Mouse (Mus musculus) embryonic facial prominence, embryonic 14.5 days (tissue): ENCODE data around the gene Il2rg. TPM values are rescaled to one million over a fixed set of nuclear protein-coding genes. Genes with fewer than 3 reads are reported as not detected.

ENCODE experiments used
- ATAC-seq: fragments of 200-750 bp; cut with Nextera tagmentation; 2 replicates; pipeline ENCODE4 v1.8.0; 2017; ENCODE audit warnings: low read depth, moderate number of reproducible peaks, moderate TSS enrichment
- DNase-seq: peaks from one replicate; pipeline ENCODE4 v3.0.0-alpha.2; 2015; ENCODE audit warnings: low spot score
- H3K27ac ChIP-seq: fragments of 300-500 bp; sonication (generic); replicated peaks from 2 replicates; pipeline ENCODE4 v1.5.1; 2014; ENCODE audit warnings: low read depth, mild to moderate bottlenecking, low read length, moderate library complexity
- H3K27me3 ChIP-seq: fragments of 300-500 bp; sonication (generic); replicated peaks from 2 replicates; pipeline ENCODE4 v1.6.1; 2014; ENCODE audit warnings: low read length; ENCODE audit not compliant: control insufficient read depth, insufficient read depth
- H3K36me3 ChIP-seq: fragments of 300-500 bp; sonication (generic); 2 replicates; pipeline ENCODE4 v1.6.1; 2014; ENCODE audit warnings: low read length, mixed read lengths; ENCODE audit not compliant: control insufficient read depth, insufficient read depth
- H3K4me1 ChIP-seq: fragments of 300-500 bp; sonication (generic); 2 replicates; pipeline ENCODE4 v1.6.1; 2014; ENCODE audit warnings: antibody characterized with exemption, low read length; ENCODE audit not compliant: control insufficient read depth, insufficient read depth
- H3K4me2 ChIP-seq: fragments of 300-500 bp; sonication (generic); 2 replicates; pipeline ENCODE4 v1.6.1; 2014; ENCODE audit warnings: low read depth, mild to moderate bottlenecking, low read length, moderate library complexity, mixed read lengths
- H3K4me3 ChIP-seq: fragments of 300-500 bp; sonication (generic); 2 replicates; pipeline ENCODE4 v1.5.1; 2014; ENCODE audit warnings: low read depth, mild to moderate bottlenecking, low read length
- H3K9ac ChIP-seq: fragments of 300-500 bp; sonication (generic); 2 replicates; pipeline ENCODE4 v1.6.1; 2014; ENCODE audit warnings: low read depth, mild to moderate bottlenecking, low read length, moderate library complexity, mixed read lengths
- H3K9me3 ChIP-seq: fragments of 300-500 bp; sonication (generic); 2 replicates; pipeline ENCODE4 v1.6.1; 2016; ENCODE audit warnings: low read length; ENCODE audit not compliant: control insufficient read depth
- WGBS: fragments of 180-500 bp; shearing (Covaris S2); extraction: QIAGEN DNeasy Blood & Tissue Kit; methylation state at CpG from one replicate; pipeline ENCODE4 v1.1.7; 2014; 5-methylcytosine and 5-hydroxymethylcytosine counted together
- polyA plus RNA-seq: library from polyadenylated mRNA; unstranded; fragments of >200 nt; fragmentation: Nextera tagmentation; extraction: Ambion mirVana; gene quantifications from 2 replicates; pipeline ENCODE4 v1.2.1, GENCODE M21; 2014

Gene Il2rg
- polyA plus RNA-seq, 1 experiment from 2014 or later = 12.6 TPM

DNA sequence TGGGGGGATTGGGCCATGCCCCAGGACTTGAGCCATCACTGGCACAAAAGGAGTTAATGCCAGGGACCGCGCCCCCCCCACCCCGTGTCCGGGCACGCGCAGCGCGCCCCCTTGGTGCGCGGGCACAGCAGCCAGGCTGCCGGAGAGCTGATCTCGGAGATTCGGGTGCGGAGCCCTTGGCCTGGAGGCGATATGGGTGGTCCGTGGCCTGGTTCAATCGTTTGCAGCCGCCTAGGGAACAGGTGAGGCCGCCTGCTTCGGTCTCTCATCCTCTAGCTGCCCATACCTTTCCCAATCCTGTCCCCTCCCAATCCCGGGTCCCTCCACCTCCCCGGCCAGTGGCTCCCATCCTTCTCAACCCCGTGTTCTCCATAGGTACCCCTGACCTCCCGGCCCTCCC is 31.0 kb upstream of the Il2rg start, which contains the start of gene Nlgn3:
Gene Nlgn3, plus strand, starts transcription at position 114 of the 400 bp plus-strand sequence.
- DNase-seq (peak; percentile 26), ATAC-seq (peak; percentile 7; the same call in 1 of the 2 replicates)
- H3K27me3 ChIP-seq = no peaks in the 10 kb centered on the region
- H3K27ac ChIP-seq = peak within 1 kb of the TSS; percentile 55; the same call in 1 of the 2 replicates
- H3K9ac ChIP-seq = peak within 1 kb of the TSS; percentile 53
- H3K9me3 ChIP-seq = no peaks in the 10 kb centered on the region
- peaks cover 23% of the 10 kb centered on the region; the same call in 1 of the 2 replicates for H3K36me3 ChIP-seq
- 0 out of 2 replicates have a peak, but pooled peaks cover 5% of the 10 kb centered on the region for H3K4me1 ChIP-seq
- WGBS = 34% methylated on average over 11 of the region's 24 CpGs
- H3K4me3 ChIP-seq = peak within 1 kb of the TSS; percentile 47
- peak within 1 kb of the TSS; percentile 56 for H3K4me2 ChIP-seq

- Histone ChIP-seq H3K27ac (no peak overlapping the region), H3K4me2 (no peak overlapping the region), H3K36me3 (peaks cover 76% of the 10 kb centered on the region), H3K4me1 (no peaks in the 10 kb centered on the region), H3K9ac (no peak overlapping the region), H3K9me3 (no peaks in the 10 kb centered on the region), H3K27me3 (peaks cover 2% of the 10 kb centered on the region; the same call in 1 of the 2 replicates), H3K4me3 (no peak overlapping the region)
- DNase-seq (no peak), ATAC-seq (no peak)
- WGBS = 90% methylated on average over 10 of the region's 10 CpGs
Observed at GRCm38 (mm10) chrX:101290111-101290510, 22.1 kb upstream of the Il2rg start.

GRCm38 (mm10) chrX:101289037-101289436 is 21.0 kb upstream of the Il2rg start:
- Histone ChIP-seq H3K27me3 (peaks cover 2% of the 10 kb centered on the region; the same call in 1 of the 2 replicates), H3K4me3 (no peak overlapping the region), H3K4me1 (no peaks in the 10 kb centered on the region), H3K4me2 (no peak overlapping the region), H3K36me3 (peaks cover 74% of the 10 kb centered on the region), H3K27ac (no peak overlapping the region), H3K9ac (no peak overlapping the region), H3K9me3 (no peaks in the 10 kb centered on the region)
- no peak for DNase-seq
- 89% methylated on average over 7 of the region's 7 CpGs for WGBS
- ATAC-seq = no peak

GRCm38 (mm10) chrX:101288432-101288831 is 20.4 kb upstream of the Il2rg start:
- Histone ChIP-seq H3K36me3 (peaks cover 73% of the 10 kb centered on the region), H3K4me1 (no peaks in the 10 kb centered on the region), H3K4me3 (no peak overlapping the region), H3K27ac (no peak overlapping the region), H3K9me3 (no peaks in the 10 kb centered on the region), H3K27me3 (peaks cover 2% of the 10 kb centered on the region; the same call in 1 of the 2 replicates), H3K4me2 (no peak overlapping the region), H3K9ac (no peak overlapping the region)
- DNase-seq (no peak), ATAC-seq (no peak)
- WGBS = 92% methylated on average over 6 of the region's 6 CpGs

GRCm38 (mm10) chrX:101287543-101287942 is 19.5 kb upstream of the Il2rg start:
- Histone ChIP-seq H3K4me3 (no peak overlapping the region), H3K36me3 (peaks cover 78% of the 10 kb centered on the region), H3K27ac (no peak overlapping the region), H3K4me2 (no peak overlapping the region), H3K4me1 (no peaks in the 10 kb centered on the region), H3K9ac (no peak overlapping the region), H3K9me3 (no peaks in the 10 kb centered on the region), H3K27me3 (peaks cover 2% of the 10 kb centered on the region)
- no peak for DNase-seq
- WGBS = 86% methylated on average over 2 of the region's 3 CpGs
- ATAC-seq = no peak

GRCm38 (mm10) chrX:101285953-101286670 is 18.1 kb upstream of the Il2rg start:
- Histone ChIP-seq H3K4me2 (no peak overlapping the region), H3K9ac (no peak overlapping the region), H3K27me3 (peaks cover 2% of the 10 kb centered on the region), H3K4me1 (no peaks in the 10 kb centered on the region), H3K9me3 (no peaks in the 10 kb centered on the region), H3K4me3 (no peak overlapping the region), H3K27ac (no peak overlapping the region), H3K36me3 (peaks cover 68% of the 10 kb centered on the region)
- 86% methylated on average over 14 of the region's 14 CpGs for WGBS
- DNase-seq = no peak
- ATAC-seq = no peak

GRCm38 (mm10) chrX:101285534-101285933 is 17.5 kb upstream of the Il2rg start:
- H3K27ac ChIP-seq = no peak overlapping the region
- H3K4me2 ChIP-seq = no peak overlapping the region
- H3K27me3 ChIP-seq = peaks cover 2% of the 10 kb centered on the region
- 29% methylated on average over 6 of the region's 6 CpGs for WGBS
- no peak overlapping the region for H3K4me3 ChIP-seq
- H3K36me3 ChIP-seq = peaks cover 65% of the 10 kb centered on the region
- peak; percentile 44 for DNase-seq
- no peak overlapping the region for H3K9ac ChIP-seq
- no peaks in the 10 kb centered on the region for H3K4me1 ChIP-seq
- H3K9me3 ChIP-seq = no peaks in the 10 kb centered on the region
- ATAC-seq = no peak; the same call in 1 of the 2 replicates

DNA sequence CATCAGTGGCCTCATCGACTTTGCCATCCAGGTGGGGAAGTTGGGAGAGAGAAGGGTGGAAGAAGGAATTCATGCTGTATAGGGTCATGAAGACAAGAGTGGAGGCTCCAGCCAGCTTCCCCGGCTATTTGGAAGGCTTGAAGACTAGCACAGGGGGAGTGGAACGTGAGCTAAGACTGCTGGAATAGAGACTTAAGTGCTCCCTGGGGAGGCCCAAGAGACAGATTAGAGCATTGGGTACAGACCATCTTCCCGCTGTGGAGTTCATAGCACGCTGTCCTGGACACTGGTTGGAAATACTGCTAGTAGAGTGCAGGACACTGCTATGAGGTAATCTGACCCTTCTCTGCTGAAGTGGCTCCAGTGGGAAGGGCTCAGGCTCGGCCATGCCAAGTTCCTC is 14.8 kb upstream of the Il2rg start:
- H3K27me3 ChIP-seq = no peaks in the 10 kb centered on the region; the same call in 1 of the 2 replicates
- H3K4me2 ChIP-seq = no peak overlapping the region
- WGBS = 69% methylated on average over 6 of the region's 6 CpGs
- no peak overlapping the region for H3K27ac ChIP-seq
- no peak overlapping the region for H3K4me3 ChIP-seq
- H3K9me3 ChIP-seq = no peaks in the 10 kb centered on the region
- ATAC-seq (no peak), DNase-seq (no peak)
- no peaks in the 10 kb centered on the region for H3K4me1 ChIP-seq
- no peak overlapping the region for H3K9ac ChIP-seq
- peaks cover 60% of the 10 kb centered on the region for H3K36me3 ChIP-seq
